Mouse (Mus musculus) layer of hippocampus, postnatal 14 days (tissue): ENCODE data around the gene Ric8a. TPM values are rescaled to one million over a fixed set of nuclear protein-coding genes. Genes with fewer than 3 reads are reported as not detected.

ENCODE experiments used
- DNase-seq, 2 experiments: peaks; one replicate each; pipeline ENCODE4 v3.0.0; 2021 to 2022; ENCODE audit warnings: low spot score in 2 of 2, mixed read lengths in 1 of 2
- long read RNA-seq, 2 experiments: library from polyadenylated mRNA; stranded (forward); transcript quantifications; one replicate each; pipeline ENCODE4 v2.0.0; 2021
- total RNA-seq, 2 experiments: library from RNA; stranded (reverse); gene quantifications; 2 replicates each; pipeline ENCODE4 v1.2.3; 2021

Ric8a gene
- 10 to 100 TPM; 88.2 to 90.6 TPM for total RNA-seq
- long read RNA-seq, experiment 1, transcript Ric8a-201 (10 exons, 3,406 nt), result major isoform, 73 of 124 reads
- long read RNA-seq, experiment 1, transcript Ric8a-202 (8 exons, 2,272 nt), result minor isoform, 7 of 124 reads
- long read RNA-seq, experiment 1, partial matches to known transcripts, result 19 of 124 reads
- long read RNA-seq, experiment 1, other reads (novel, unspliced or antisense), result 19 of 124 reads
- long read RNA-seq, experiment 2, transcript Ric8a-201 (10 exons, 3,406 nt), result major isoform, 84 of 116 reads
- long read RNA-seq, experiment 2, partial matches to known transcripts, result 13 of 116 reads
- long read RNA-seq, experiment 2, other reads (novel, unspliced or antisense), result 16 of 116 reads

GRCm38 (mm10) chr7:140856785-140857549 is at the start of gene Ric8a:
Gene Ric8a (plus strand): TSS chr7:140856957.
- peak; percentile 81 to 86 for DNase-seq

- DNase-seq, result no peak
Measured at GRCm38 (mm10) chr7:140810496-140810895, 46.3 kb upstream of the Ric8a start.

GRCm38 (mm10) chr7:140811714-140812113 is 45.0 kb upstream of the Ric8a start:
- peak; percentile 24 to 55 for DNase-seq

GRCm38 (mm10) chr7:140812850-140813249 is 43.9 kb upstream of the Ric8a start:
- no peak for DNase-seq

- DNase-seq, result no peak
Measured at GRCm38 (mm10) chr7:140820173-140820572, 36.6 kb upstream of the Ric8a start.

- DNase-seq, result no peak
Measured at GRCm38 (mm10) chr7:140821305-140821652, 35.5 kb upstream of the Ric8a start.

GRCm38 (mm10) chr7:140821653-140822329 is 35.0 kb upstream of the Ric8a start, which contains the start of gene Zfp941:
Gene Zfp941 (minus strand): TSS chr7:140822178.
- DNase-seq, result peak; percentile 49 to 61

GRCm38 (mm10) chr7:140822731-140823130 is 34.0 kb upstream of the Ric8a start:
- no peak for DNase-seq

- peak in 1 of 2 experiments; percentile 76 for DNase-seq
Measured at GRCm38 (mm10) chr7:140828171-140828881, 28.4 kb upstream of the Ric8a start.

- no peak for DNase-seq
Measured at GRCm38 (mm10) chr7:140831447-140831846, 25.3 kb upstream of the Ric8a start.

- DNase-seq, result no peak
Measured at GRCm38 (mm10) chr7:140833341-140833740, 23.4 kb upstream of the Ric8a start.

GRCm38 (mm10) chr7:140834968-140835757 is 21.6 kb upstream of the Ric8a start, which contains the start of gene Urah:
Gene Urah (plus strand): TSS chr7:140835018.
- no peak for DNase-seq

GRCm38 (mm10) chr7:140835758-140836087 is 21.0 kb upstream of the Ric8a start:
- DNase-seq, result no peak

- DNase-seq, result peak; percentile 39 to 69
Measured at GRCm38 (mm10) chr7:140836243-140837115, 20.3 kb upstream of the Ric8a start.

- no peak for DNase-seq
Measured at GRCm38 (mm10) chr7:140839556-140839955, 17.2 kb upstream of the Ric8a start.

GRCm38 (mm10) chr7:140840750-140841735 is 15.7 kb upstream of the Ric8a start:
- no peak for DNase-seq

- no peak for DNase-seq
Measured at GRCm38 (mm10) chr7:140843806-140844205, 13.0 kb upstream of the Ric8a start.
